Mouse (Mus musculus): ENCODE data around the gene Msrb1. TPM values are rescaled to one million over a fixed set of nuclear protein-coding genes. Genes with fewer than 3 reads are reported as not detected.

Msrb1 gene
- 21.8 and 22.6 TPM in 2 replicates for polyA plus RNA-seq (2016; fragmentation: Nextera tagmentation; extraction: Ambion mirVana)

DNA sequence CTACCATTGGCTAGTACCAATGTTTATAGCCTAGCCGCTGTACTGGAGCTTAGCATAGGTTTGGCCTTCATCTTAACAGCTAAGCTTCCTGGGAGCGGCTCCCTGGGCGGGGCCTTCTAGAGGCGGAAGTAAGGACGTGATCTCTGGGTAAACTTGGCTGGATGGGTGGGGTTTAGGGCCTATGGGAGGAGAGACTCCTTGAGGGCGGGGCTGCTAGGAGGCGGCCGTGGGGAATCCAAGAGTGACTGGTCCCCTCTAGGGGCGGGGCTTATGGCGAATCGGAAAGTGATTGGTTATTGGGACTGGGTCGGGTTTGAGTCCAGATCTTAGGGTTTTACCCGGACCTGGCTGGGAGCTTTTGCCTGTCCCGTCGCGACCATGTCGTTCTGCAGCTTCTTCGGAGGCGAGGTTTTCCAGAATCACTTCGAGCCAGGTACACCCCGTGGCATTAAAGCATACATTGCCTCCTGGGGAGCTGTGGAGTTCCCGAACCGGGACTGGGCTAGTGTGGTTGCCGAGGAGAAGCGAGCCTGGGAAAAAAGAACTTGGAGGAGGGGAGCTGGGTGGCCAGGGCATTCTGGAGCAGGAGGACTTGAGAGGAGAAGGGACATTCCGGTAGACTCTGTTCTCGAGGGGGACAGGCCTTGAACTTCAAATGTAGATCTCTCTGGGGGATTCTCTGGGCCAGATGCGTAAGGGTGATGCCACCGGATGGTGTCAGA is at the start of gene Msrb1:
Gene Msrb1 (plus strand): TSS at position 313 of the 722 bp plus-strand sequence.
- no peaks in the 10 kb centered on the region for H3K9me3 ChIP-seq (replicated peaks)
- ATAC-seq (ENCODE audit: low FRiP score) = peak; percentile 95

GRCm38 (mm10) chr17:24687146-24687595 is 49.3 kb upstream of the Msrb1 start:
- no peak for ATAC-seq (ENCODE audit: low FRiP score)
- H3K36me3 ChIP-seq = peaks cover 7% of the 10 kb centered on the region; the same call in 1 of the 2 replicates
- peak overlapping the region; percentile 42 for H3K4me2 ChIP-seq (replicated peaks)
- H3K27me3 ChIP-seq = peaks cover 50% of the 10 kb centered on the region
- H3K4me1 ChIP-seq = peaks cover 25% of the 10 kb centered on the region
- no peak overlapping the region for H3K27ac ChIP-seq
- peak overlapping the region; percentile 23 for H3K4me3 ChIP-seq
- H3K9ac ChIP-seq = no peak overlapping the region
- WGBS = 2% methylated on average over 25 of the region's 25 CpGs
- no peaks in the 10 kb centered on the region for H3K9me3 ChIP-seq (replicated peaks)

More for the DNA sequence above, at the start of gene Msrb1:
- under 1% methylated on average over 29 of the region's 29 CpGs for WGBS
- H3K27ac ChIP-seq = 0 out of 2 replicates have a peak within 1 kb of the TSS, but pooled peaks have one; percentile 44
- peak within 1 kb of the TSS; percentile 49 for H3K4me3 ChIP-seq
- peak within 1 kb of the TSS; percentile 61 for H3K9ac ChIP-seq
- peak within 1 kb of the TSS; percentile 72 for H3K4me2 ChIP-seq (replicated peaks)
- peaks cover 10% of the 10 kb centered on the region; the same call in 1 of the 2 replicates for H3K27me3 ChIP-seq
- peaks cover 14% of the 10 kb centered on the region; the same call in 1 of the 2 replicates for H3K36me3 ChIP-seq
- peaks cover 15% of the 10 kb centered on the region for H3K4me1 ChIP-seq

GRCm38 (mm10) chr17:24687599-24687998 is 48.8 kb upstream of the Msrb1 start:
- WGBS = 19% methylated on average over 23 of the region's 23 CpGs
- H3K9me3 ChIP-seq (replicated peaks) = no peaks in the 10 kb centered on the region
- no peak for ATAC-seq (ENCODE audit: low FRiP score)
- H3K9ac ChIP-seq = no peak overlapping the region
- H3K27me3 ChIP-seq = peaks cover 50% of the 10 kb centered on the region
- H3K36me3 ChIP-seq = peaks cover 5% of the 10 kb centered on the region; the same call in 1 of the 2 replicates
- H3K4me1 ChIP-seq = peaks cover 25% of the 10 kb centered on the region
- H3K27ac ChIP-seq = no peak overlapping the region
- peak overlapping the region; percentile 23 for H3K4me3 ChIP-seq
- peak overlapping the region; percentile 42 for H3K4me2 ChIP-seq (replicated peaks)

- peaks cover 25% of the 10 kb centered on the region for H3K4me1 ChIP-seq
- peak within 1 kb of the TSS; percentile 81 for H3K27ac ChIP-seq
- no peaks in the 10 kb centered on the region for H3K9me3 ChIP-seq (replicated peaks)
- H3K4me3 ChIP-seq = peak within 1 kb of the TSS; percentile 74
- peaks cover 50% of the 10 kb centered on the region for H3K27me3 ChIP-seq
- H3K4me2 ChIP-seq (replicated peaks) = peak within 1 kb of the TSS; percentile 91
- peak; percentile 57 for ATAC-seq (ENCODE audit: low FRiP score)
- WGBS = 1% methylated on average over 44 of the region's 55 CpGs
- peak within 1 kb of the TSS; percentile 88 for H3K9ac ChIP-seq
- peaks cover 5% of the 10 kb centered on the region; the same call in 1 of the 2 replicates for H3K36me3 ChIP-seq
Measured at GRCm38 (mm10) chr17:24689251-24690081, 47.0 kb upstream of the Msrb1 start, which contains the start of gene Syngr3. Gene Syngr3 (minus strand): TSS chr17:24689955.

- H3K4me1 ChIP-seq = peaks cover 33% of the 10 kb centered on the region
Measured at GRCm38 (mm10) chr17:24692385-24692784, 44.1 kb upstream of the Msrb1 start.

GRCm38 (mm10) chr17:24695326-24696010 is 41.0 kb upstream of the Msrb1 start:
- Histone ChIP-seq H3K36me3 (peaks cover 15% of the 10 kb centered on the region), H3K4me1 (peaks cover 26% of the 10 kb centered on the region), H3K4me2 (replicated peaks) (peak overlapping the region; percentile 77), H3K9ac (peak overlapping the region; percentile 90), H3K27ac (peak overlapping the region; percentile 88), H3K9me3 (replicated peaks) (no peaks in the 10 kb centered on the region), H3K4me3 (peak overlapping the region; percentile 78), H3K27me3 (peaks cover 16% of the 10 kb centered on the region)
- WGBS = 6% methylated on average over 44 of the region's 51 CpGs
- peak; percentile 48 for ATAC-seq (ENCODE audit: low FRiP score)

More at GRCm38 (mm10) chr17:24692385-24692784, 44.1 kb upstream of the Msrb1 start:
- no peak overlapping the region for H3K4me2 ChIP-seq (replicated peaks)
- H3K36me3 ChIP-seq = peaks cover 5% of the 10 kb centered on the region; the same call in 1 of the 2 replicates
- WGBS = 89% methylated on average over 5 of the region's 5 CpGs
- no peaks in the 10 kb centered on the region for H3K9me3 ChIP-seq (replicated peaks)
- H3K27ac ChIP-seq = no peak overlapping the region
- ATAC-seq (ENCODE audit: low FRiP score) = no peak
- no peak overlapping the region for H3K9ac ChIP-seq
- H3K27me3 ChIP-seq = peaks cover 39% of the 10 kb centered on the region
- no peak overlapping the region for H3K4me3 ChIP-seq

DNA sequence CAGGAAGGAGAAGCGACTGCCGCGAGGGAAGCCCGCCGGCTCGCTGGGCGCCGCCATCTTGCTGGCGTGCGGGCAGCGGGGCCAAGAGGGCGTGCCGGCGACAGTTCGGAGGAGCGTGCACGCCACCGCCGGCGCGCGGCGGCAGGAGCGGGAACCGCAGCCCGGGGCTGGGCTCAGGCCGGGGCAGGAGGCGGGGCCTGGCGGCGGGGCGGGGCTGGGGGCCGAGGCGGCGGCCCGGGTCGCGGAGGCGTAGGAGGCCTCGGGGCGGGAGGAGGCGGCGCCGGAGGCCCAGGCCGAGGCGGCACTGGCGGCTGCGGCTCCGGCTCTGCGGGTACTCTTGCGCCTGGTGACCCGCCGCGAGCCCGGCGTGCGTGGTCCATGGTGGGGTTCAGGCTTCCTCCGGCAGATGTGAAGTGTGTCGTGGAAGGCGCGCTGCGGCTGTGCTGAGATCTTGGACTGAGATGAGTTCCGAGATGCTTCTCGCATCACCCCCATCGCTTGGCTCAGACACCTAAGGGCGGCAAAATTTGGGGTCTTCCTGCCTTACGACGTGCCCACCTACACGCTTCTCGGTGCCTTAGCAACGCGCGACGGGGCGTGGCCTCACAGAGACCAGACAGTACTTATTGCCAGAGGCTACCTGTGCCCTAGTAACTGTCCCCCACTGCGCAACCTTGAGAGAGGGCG is 40.3 kb upstream of the Msrb1 start, which contains the start of the genes Gfer and Noxo1:
Gene Gfer (minus strand): TSS at position 146 of the 687 bp plus-strand sequence.
Gene Noxo1 (plus strand): TSS at position 224 of the 687 bp plus-strand sequence.
- Histone ChIP-seq H3K4me3 (peak within 1 kb of the TSS; percentile 78), H3K9ac (peak within 1 kb of the TSS; percentile 90), H3K9me3 (replicated peaks) (no peaks in the 10 kb centered on the region), H3K4me1 (peaks cover 26% of the 10 kb centered on the region), H3K27ac (peak within 1 kb of the TSS; percentile 88), H3K4me2 (replicated peaks) (peak within 1 kb of the TSS; percentile 77), H3K27me3 (peaks cover 10% of the 10 kb centered on the region), H3K36me3 (peaks cover 22% of the 10 kb centered on the region)
- ATAC-seq (ENCODE audit: low FRiP score) = peak; percentile 91
- under 1% methylated on average over 63 of the region's 76 CpGs for WGBS

- Histone ChIP-seq H3K4me1 (peaks cover 26% of the 10 kb centered on the region), H3K27ac (peak overlapping the region; percentile 57), H3K4me2 (replicated peaks) (peak overlapping the region; percentile 15; the same call in 1 of the 2 replicates), H3K9ac (no peak overlapping the region), H3K4me3 (no peak overlapping the region), H3K27me3 (peaks cover 8% of the 10 kb centered on the region; the same call in 1 of the 2 replicates), H3K36me3 (peaks cover 36% of the 10 kb centered on the region), H3K9me3 (replicated peaks) (no peaks in the 10 kb centered on the region)
- WGBS = 19% methylated on average over 5 of the region's 5 CpGs
- ATAC-seq (ENCODE audit: low FRiP score) = no peak
Measured at GRCm38 (mm10) chr17:24697985-24698384, 38.5 kb upstream of the Msrb1 start.

GRCm38 (mm10) chr17:24698715-24699114 is 37.7 kb upstream of the Msrb1 start:
- Histone ChIP-seq H3K27me3 (peaks cover 8% of the 10 kb centered on the region; the same call in 1 of the 2 replicates), H3K27ac (no peak overlapping the region), H3K36me3 (peaks cover 39% of the 10 kb centered on the region), H3K9ac (no peak overlapping the region), H3K4me3 (no peak overlapping the region), H3K4me1 (peaks cover 26% of the 10 kb centered on the region), H3K9me3 (replicated peaks) (no peaks in the 10 kb centered on the region), H3K4me2 (replicated peaks) (peak overlapping the region; percentile 15; the same call in 1 of the 2 replicates)
- ATAC-seq (ENCODE audit: low FRiP score) = no peak
- WGBS = 68% methylated on average over 9 of the region's 9 CpGs

DNA sequence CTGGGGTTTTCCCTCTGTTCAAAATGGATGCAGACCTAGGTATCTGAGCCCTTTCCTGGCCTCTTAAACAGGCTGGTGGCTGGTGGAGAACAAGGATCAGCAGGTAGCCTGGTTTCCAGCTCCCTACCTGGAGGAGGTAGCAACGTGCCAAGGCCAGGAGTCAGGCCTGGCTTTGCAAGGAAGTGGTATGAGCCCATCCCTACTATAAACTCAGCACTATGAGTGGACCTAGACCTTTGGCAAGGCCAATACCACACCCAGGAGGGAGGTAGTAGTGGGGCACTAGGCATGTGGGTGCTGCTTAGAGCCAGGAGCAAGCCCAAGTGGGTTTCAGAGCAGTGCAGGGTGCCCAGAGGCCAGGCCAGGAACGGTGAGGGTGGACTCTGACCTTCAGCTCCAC is 37.0 kb upstream of the Msrb1 start:
- H3K4me2 ChIP-seq (replicated peaks) = no peak overlapping the region
- H3K36me3 ChIP-seq = peaks cover 46% of the 10 kb centered on the region
- no peak overlapping the region for H3K27ac ChIP-seq
- H3K9me3 ChIP-seq (replicated peaks) = no peaks in the 10 kb centered on the region
- H3K27me3 ChIP-seq = peaks cover 8% of the 10 kb centered on the region; the same call in 1 of the 2 replicates
- H3K4me1 ChIP-seq = peaks cover 26% of the 10 kb centered on the region
- H3K9ac ChIP-seq = no peak overlapping the region
- no peak overlapping the region for H3K4me3 ChIP-seq
- ATAC-seq (ENCODE audit: low FRiP score) = no peak
- WGBS = 84% methylated on average over 2 of the region's 2 CpGs

DNA sequence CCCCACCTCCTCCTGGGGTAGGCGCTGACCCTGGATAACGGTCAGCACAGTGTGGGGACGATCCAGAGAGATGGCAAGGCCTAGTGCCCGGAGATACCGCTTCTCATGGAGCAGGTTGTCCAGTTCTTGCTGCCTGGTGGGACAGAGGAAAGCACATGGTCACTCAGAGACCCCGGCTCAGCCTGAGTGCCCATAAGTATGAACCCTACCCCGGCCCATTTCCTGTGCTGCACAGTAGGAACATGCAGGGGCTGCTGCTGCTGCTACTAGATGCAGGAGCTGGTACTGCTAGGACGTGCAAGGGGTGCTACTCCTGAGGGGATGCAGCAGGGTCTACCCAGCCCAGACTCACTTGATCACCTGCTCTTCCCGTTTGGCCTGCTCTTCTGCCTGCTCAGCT is 35.2 kb upstream of the Msrb1 start:
- no peak overlapping the region for H3K4me2 ChIP-seq (replicated peaks)
- H3K9me3 ChIP-seq (replicated peaks) = no peaks in the 10 kb centered on the region
- H3K4me1 ChIP-seq = peaks cover 25% of the 10 kb centered on the region
- no peak overlapping the region; the same call in 1 of the 2 replicates for H3K9ac ChIP-seq
- ATAC-seq (ENCODE audit: low FRiP score) = no peak
- 92% methylated on average over 9 of the region's 9 CpGs for WGBS
- H3K27me3 ChIP-seq = peaks cover 8% of the 10 kb centered on the region; the same call in 1 of the 2 replicates
- H3K27ac ChIP-seq = no peak overlapping the region
- H3K4me3 ChIP-seq = no peak overlapping the region
- H3K36me3 ChIP-seq = peaks cover 58% of the 10 kb centered on the region

All from hindbrain, embryonic 12.5 days (tissue).